Mouse (Mus musculus): Measurements from ENCODE around the gene Mrps12. TPM values are rescaled to one million over a fixed set of nuclear protein-coding genes. Genes with fewer than 3 reads are reported as not detected.

The Mrps12 gene
- total and polyA plus RNA-seq, 2 experiments from 2014 or later, result 73.9 to 133 TPM

DNA sequence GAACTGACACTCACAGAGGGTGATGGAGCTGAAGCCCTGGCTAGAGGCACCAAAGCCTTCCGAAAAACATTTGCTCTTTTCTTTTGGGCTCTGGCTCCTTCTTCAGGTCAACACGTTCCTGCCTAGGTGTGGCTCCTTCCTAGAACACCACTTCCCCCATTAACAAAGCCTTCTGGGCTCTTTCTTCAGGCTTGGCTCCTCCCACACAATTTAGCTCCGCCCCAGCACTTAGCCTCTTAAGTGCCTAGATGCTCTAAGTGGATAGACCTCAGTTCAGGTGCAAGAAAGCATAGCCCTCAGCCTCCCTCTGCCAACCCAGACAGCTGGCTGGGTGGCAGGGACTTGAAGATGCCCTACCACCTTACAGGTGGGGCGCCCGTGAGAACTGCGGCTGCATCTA is 5.9 kb downstream of the Mrps12 start:
- WGBS, result 81% methylated on average over 6 of the region's 6 CpGs
- TF ChIP-seq EP300 (IDR thresholded peaks at IDR 0.05; ENCODE audit: low read depth) (no peak), CTCF (IDR thresholded peaks at IDR 0.05; ENCODE audit: low read depth) (no peak)

DNA sequence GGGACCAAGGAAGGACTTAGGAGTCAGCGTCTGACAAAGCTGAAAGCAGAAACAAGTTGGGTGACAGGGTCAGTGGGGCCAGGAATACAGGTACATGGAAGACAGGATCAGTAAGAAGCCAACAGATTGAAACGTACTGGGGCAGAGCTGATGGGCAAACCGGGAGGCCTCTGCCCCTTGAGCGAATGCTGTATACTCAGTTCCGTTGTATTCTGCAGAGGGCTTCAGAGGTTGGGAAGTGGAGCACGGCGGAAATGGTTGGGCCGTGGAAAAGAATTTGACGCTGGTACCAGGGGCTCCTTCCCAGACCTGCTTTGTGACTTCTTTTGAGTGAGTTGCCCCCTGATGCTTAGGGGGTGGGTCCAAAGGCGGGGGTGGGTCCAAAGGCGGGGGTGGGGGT is 8.4 kb downstream of the Mrps12 start:
- Histone ChIP-seq H3K27ac (ENCODE audit: low read depth) (no peak overlapping the region), H3K27me3 (ENCODE audit: control insufficient read depth, insufficient read depth, low read length) (no peaks in the 10 kb centered on the region), H3K4me1 (ENCODE audit: control insufficient read depth, insufficient read depth) (peaks cover 9% of the 10 kb centered on the region), H3K4me2 (ENCODE audit: low read depth, low read length) (peak overlapping the region; percentile 62), H3K9me3 (replicated peaks; ENCODE audit: control insufficient read depth, low read length) (peaks cover 12% of the 10 kb centered on the region), H3K36me3 (replicated peaks; ENCODE audit: control insufficient read depth, insufficient read depth, low read length) (peaks cover 15% of the 10 kb centered on the region), H3K4me3 (ENCODE audit: low read depth, low read length) (peak overlapping the region; percentile 42; the same call in 1 of the 2 replicates), H3K9ac (replicated peaks; ENCODE audit: low read depth, low read length) (no peak overlapping the region)
- ATAC-seq (ENCODE audit: insufficient read depth, low read depth), result 0 out of 2 replicates have a peak, but pooled peaks have one; percentile 2
- no peak for DNase-seq (ENCODE audit: low spot score)
- TF ChIP-seq CTCF (IDR thresholded peaks at IDR 0.05; ENCODE audit: low read depth) (no peak), EP300 (IDR thresholded peaks at IDR 0.05; ENCODE audit: low read depth) (no peak)
- 26% methylated on average over 11 of the region's 11 CpGs for WGBS

More for the DNA sequence above, 5.9 kb downstream of the Mrps12 start:
- ATAC-seq (ENCODE audit: insufficient read depth, low read depth) (no peak), DNase-seq (ENCODE audit: low spot score) (no peak)
- Histone ChIP-seq H3K27ac (ENCODE audit: low read depth) (no peak overlapping the region), H3K9ac (replicated peaks; ENCODE audit: low read depth, low read length) (no peak overlapping the region), H3K4me3 (ENCODE audit: low read depth, low read length) (no peak overlapping the region), H3K4me2 (ENCODE audit: low read depth, low read length) (no peak overlapping the region), H3K9me3 (replicated peaks; ENCODE audit: control insufficient read depth, low read length) (peaks cover 12% of the 10 kb centered on the region), H3K27me3 (ENCODE audit: control insufficient read depth, insufficient read depth, low read length) (no peaks in the 10 kb centered on the region), H3K36me3 (replicated peaks; ENCODE audit: control insufficient read depth, insufficient read depth, low read length) (peaks cover 19% of the 10 kb centered on the region), H3K4me1 (ENCODE audit: control insufficient read depth, insufficient read depth) (peaks cover 10% of the 10 kb centered on the region)

- Histone ChIP-seq H3K9me3 (replicated peaks; ENCODE audit: control insufficient read depth, low read length) (peaks cover 12% of the 10 kb centered on the region), H3K4me3 (ENCODE audit: low read depth, low read length) (peak overlapping the region; percentile 42), H3K4me2 (ENCODE audit: low read depth, low read length) (peak overlapping the region; percentile 62), H3K4me1 (ENCODE audit: control insufficient read depth, insufficient read depth) (peaks cover 9% of the 10 kb centered on the region), H3K36me3 (replicated peaks; ENCODE audit: control insufficient read depth, insufficient read depth, low read length) (peaks cover 14% of the 10 kb centered on the region), H3K27ac (ENCODE audit: low read depth) (no peak overlapping the region), H3K9ac (replicated peaks; ENCODE audit: low read depth, low read length) (peak overlapping the region; percentile 32; the same call in 1 of the 2 replicates), H3K27me3 (ENCODE audit: control insufficient read depth, insufficient read depth, low read length) (no peaks in the 10 kb centered on the region)
- 6% methylated on average over 58 of the region's 58 CpGs for WGBS
- peak; percentile 84 for ATAC-seq (ENCODE audit: insufficient read depth, low read depth)
- peak; percentile 45 for DNase-seq (ENCODE audit: low spot score)
- TF ChIP-seq EP300 (IDR thresholded peaks at IDR 0.05; ENCODE audit: low read depth), result no peak
- no peak for TF ChIP-seq CTCF (IDR thresholded peaks at IDR 0.05; ENCODE audit: low read depth)
These were observed 9.1 kb downstream of the Mrps12 start for GRCm38 (mm10) chr7:28732341-28733142.

GRCm38 (mm10) chr7:28727649-28728340 is 13.8 kb downstream of the Mrps12 start:
- no peak overlapping the region for H3K4me3 ChIP-seq (ENCODE audit: low read depth, low read length)
- peak; percentile 58 for ATAC-seq (ENCODE audit: insufficient read depth, low read depth)
- no peaks in the 10 kb centered on the region for H3K27me3 ChIP-seq (ENCODE audit: control insufficient read depth, insufficient read depth, low read length)
- H3K4me2 ChIP-seq (ENCODE audit: low read depth, low read length), result no peak overlapping the region
- H3K36me3 ChIP-seq (replicated peaks; ENCODE audit: control insufficient read depth, insufficient read depth, low read length), result no peaks in the 10 kb centered on the region
- no peak overlapping the region for H3K27ac ChIP-seq (ENCODE audit: low read depth)
- no peak overlapping the region for H3K9ac ChIP-seq (replicated peaks; ENCODE audit: low read depth, low read length)
- H3K4me1 ChIP-seq (ENCODE audit: control insufficient read depth, insufficient read depth), result peaks cover 6% of the 10 kb centered on the region
- 51% methylated on average over 10 of the region's 10 CpGs for WGBS
- TF ChIP-seq CTCF (IDR thresholded peaks at IDR 0.05; ENCODE audit: low read depth), result peak; percentile 40
- TF ChIP-seq EP300 (IDR thresholded peaks at IDR 0.05; ENCODE audit: low read depth), result no peak
- peak; percentile 30 for DNase-seq (ENCODE audit: low spot score)
- H3K9me3 ChIP-seq (replicated peaks; ENCODE audit: control insufficient read depth, low read length), result peaks cover 12% of the 10 kb centered on the region

DNA sequence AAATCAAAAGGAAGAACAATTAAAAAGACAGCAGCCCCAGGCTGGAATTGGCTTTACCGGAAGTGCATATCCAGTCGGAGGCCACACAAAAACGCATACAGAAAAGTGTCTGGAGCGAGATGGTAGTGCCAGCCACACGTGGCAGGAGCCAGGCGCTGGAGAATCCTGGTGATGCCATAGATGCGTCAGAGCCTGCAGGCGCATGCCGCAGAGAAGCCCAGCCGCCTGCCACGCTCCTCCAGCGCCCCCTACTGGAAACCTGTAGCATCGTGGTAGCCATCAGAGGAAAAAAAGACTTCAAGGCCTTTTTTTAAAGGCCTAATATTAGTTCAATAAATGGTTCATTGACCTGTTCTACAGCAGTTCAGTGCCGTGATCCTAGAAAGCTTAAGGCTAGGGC is 15.0 kb downstream of the Mrps12 start:
- 10% methylated on average over 14 of the region's 14 CpGs for WGBS
- Histone ChIP-seq H3K4me2 (ENCODE audit: low read depth, low read length) (no peak overlapping the region), H3K27me3 (ENCODE audit: control insufficient read depth, insufficient read depth, low read length) (no peaks in the 10 kb centered on the region), H3K9ac (replicated peaks; ENCODE audit: low read depth, low read length) (no peak overlapping the region), H3K27ac (ENCODE audit: low read depth) (no peak overlapping the region), H3K9me3 (replicated peaks; ENCODE audit: control insufficient read depth, low read length) (peaks cover 9% of the 10 kb centered on the region), H3K36me3 (replicated peaks; ENCODE audit: control insufficient read depth, insufficient read depth, low read length) (no peaks in the 10 kb centered on the region), H3K4me1 (ENCODE audit: control insufficient read depth, insufficient read depth) (no peaks in the 10 kb centered on the region), H3K4me3 (ENCODE audit: low read depth, low read length) (no peak overlapping the region)
- TF ChIP-seq EP300 (IDR thresholded peaks at IDR 0.05; ENCODE audit: low read depth) (no peak), CTCF (IDR thresholded peaks at IDR 0.05; ENCODE audit: low read depth) (peak; percentile 79)
- ATAC-seq (ENCODE audit: insufficient read depth, low read depth), result peak; percentile 59; the same call in 1 of the 2 replicates
- DNase-seq (ENCODE audit: low spot score), result peak; percentile 60

Measured in heart, postnatal 0 days (tissue).